Mouse (Mus musculus): ENCODE measurements around the gene Zfp986.
"Not testable (repeated sequence)": the region's sequence is repeated elsewhere in the genome, so short reads cannot be mapped to it uniquely, and the experiment has no call there.

The Zfp986 gene

GRCm38 (mm10) chr4:145868494-145868893 lies at the start of gene Zfp986:
Gene Zfp986, plus strand, starts transcription at chr4:145868794.
- DNase-seq (ENCODE audit: low spot score in 2 of 2), result not testable (repeated sequence)

- not testable (repeated sequence) for DNase-seq (ENCODE audit: low spot score in 2 of 2)
These were observed 48.6 kb upstream of the Zfp986 start for GRCm38 (mm10) chr4:145819946-145820345.

DNA sequence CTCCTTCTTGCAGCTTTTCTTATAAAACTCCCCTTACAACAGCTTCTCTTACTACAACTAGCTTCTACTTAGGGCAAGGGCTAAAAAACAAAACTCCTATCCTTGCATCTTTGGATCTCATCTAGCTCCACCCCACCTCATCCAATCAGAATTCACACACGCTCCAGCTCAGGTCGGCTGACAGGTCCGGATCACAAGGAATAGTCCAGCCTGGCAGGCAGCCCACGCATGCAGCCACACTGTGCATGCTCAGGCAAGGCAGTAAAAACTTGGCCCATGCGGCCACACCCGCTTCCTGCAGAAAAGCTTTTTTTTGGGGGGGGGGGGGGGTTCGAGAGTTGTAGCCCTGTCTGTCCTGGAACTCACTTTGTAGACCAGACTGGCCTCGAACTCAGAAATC lies 43.0 kb upstream of the Zfp986 start:
- DNase-seq (ENCODE audit: low spot score in 2 of 2), result not testable (repeated sequence)

DNA sequence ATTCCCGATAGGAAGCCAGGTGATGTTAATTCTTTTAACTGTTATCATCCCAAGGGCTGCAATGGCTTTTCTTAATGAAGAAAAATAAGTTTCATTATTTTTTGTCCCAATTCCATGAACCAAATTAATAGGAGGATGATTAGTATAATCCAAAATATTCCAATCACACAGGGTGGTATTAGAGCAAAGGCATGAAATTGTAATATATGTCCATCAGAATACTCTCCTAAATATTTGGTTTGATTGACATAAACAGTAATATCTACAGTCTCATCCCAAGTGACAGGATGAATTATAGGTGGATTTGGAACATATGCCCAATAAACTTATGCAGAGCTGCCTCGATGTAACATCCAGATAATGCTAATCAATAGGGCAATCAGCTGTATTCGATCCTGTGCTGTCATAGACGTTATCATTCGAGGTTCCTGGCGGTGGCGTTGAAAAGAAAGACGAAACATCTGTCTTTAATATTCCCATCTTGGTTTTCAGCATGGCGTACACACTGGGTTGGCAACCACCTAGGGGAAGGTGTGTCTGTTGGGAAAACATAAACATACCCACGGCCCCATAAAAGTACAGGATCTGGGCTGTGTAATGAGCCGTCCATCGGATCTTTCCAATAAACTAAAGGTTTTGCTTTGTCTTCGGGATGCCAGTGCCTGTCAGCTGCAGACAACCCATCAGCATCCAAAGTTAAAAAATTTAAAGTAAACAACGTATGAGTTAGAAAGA lies 37.1 kb upstream of the Zfp986 start:
- not testable (repeated sequence) for DNase-seq (ENCODE audit: low spot score in 2 of 2)

- DNase-seq (ENCODE audit: low spot score in 2 of 2), result not testable (repeated sequence)
These were observed 32.2 kb upstream of the Zfp986 start for GRCm38 (mm10) chr4:145836300-145836862.

GRCm38 (mm10) chr4:145836863-145837440 lies 31.6 kb upstream of the Zfp986 start:
- peak; percentile 40 to 77 for DNase-seq (ENCODE audit: low spot score in 2 of 2)

DNA sequence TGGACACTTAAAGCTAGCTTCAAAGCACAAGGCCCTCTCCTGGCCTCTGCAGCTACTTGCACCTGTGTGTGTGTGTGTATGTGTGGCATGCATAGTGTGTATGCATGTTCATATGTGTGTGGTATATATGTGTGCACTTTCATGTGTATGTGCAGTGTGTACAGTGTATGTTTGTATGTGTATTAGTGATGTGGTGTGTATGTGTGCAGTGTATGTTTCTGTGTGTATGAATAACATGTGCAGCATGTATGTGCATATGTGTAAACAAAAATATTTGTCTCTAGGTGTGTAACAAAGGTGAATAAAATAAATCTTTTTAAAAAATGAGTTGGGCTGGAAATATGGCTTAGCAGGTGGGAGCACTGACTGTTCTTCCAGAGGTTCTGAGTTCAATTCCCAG lies 21.8 kb upstream of the Zfp986 start:
- not testable (repeated sequence) for DNase-seq (ENCODE audit: low spot score in 2 of 2)

DNA sequence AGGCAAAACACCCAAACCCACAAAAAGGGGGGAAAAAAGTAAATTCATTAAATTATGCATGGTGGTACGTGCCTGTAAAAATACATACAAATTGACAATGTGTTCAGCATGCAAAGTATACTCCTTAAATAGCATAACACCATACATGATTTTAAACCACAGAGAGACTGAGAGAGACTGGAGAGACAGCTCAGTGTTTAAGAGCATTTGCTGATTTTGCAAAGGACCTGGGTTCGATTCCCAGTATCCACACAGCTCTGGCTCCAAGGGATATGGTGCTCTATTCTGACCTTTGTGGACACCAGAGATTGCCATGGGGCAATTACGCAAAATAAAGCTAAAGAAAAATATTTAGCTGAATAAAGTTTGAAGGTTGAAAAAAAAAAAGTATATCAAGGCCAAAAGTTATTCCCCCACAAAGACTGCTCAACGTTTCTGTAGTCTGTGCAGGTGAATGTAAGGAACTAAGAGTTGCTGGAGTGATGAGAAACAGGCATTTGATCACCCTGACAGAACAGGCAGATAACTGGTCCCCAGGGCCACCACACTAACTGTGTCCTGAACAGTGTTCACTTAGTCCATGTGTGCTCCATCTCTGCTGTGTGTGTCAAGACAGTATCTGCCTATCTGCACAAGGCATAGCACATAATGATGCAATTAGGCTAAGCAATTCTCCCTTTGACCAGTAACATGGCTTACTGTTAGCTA lies 20.3 kb upstream of the Zfp986 start:
- DNase-seq (ENCODE audit: low spot score in 2 of 2), result not testable (repeated sequence)

- DNase-seq (ENCODE audit: low spot score in 2 of 2), result not testable (repeated sequence)
These were observed 19.7 kb upstream of the Zfp986 start for GRCm38 (mm10) chr4:145848891-145849214.

GRCm38 (mm10) chr4:145851421-145851820 lies 17.2 kb upstream of the Zfp986 start:
- DNase-seq (ENCODE audit: low spot score in 2 of 2), result not testable (repeated sequence)

- DNase-seq (ENCODE audit: low spot score in 2 of 2), result peak in 1 of 2 experiments; percentile 62
These were observed 4.7 kb upstream of the Zfp986 start for GRCm38 (mm10) chr4:145863872-145864271.

Data from urinary bladder, postnatal 4 days (tissue).